Mouse (Mus musculus) T-helper 17 cell (primary cell): ENCODE measurements at regions not wholly inside any gene's neighbourhood (a gene's known extent, or its start where the extent isn't known, plus 50 kb on each side); places are given as distances from the start of the nearest gene placed in this dataset.

Experiments
- in situ Hi-C, 2 experiments: fragments of 300-600 bp; cut with MboI, MseI; formaldehyde crosslinking; loops; 1 replicate in 1 of 2; 2 replicates in 1 of 2; pipeline ENCODE4 v1.15.1; 2025; ENCODE audit warnings: high pct_unique_total_duplicates in 2 of 2

- in situ Hi-C loops, result loop anchor here (5.0 to 25.0 kb wide), 5 partner anchors 82 to 995 kb away; no protein-coding TSS in a partner anchor
Measured at GRCm38 (mm10) chr4:102657244-102657643, 83.9 kb upstream of the Sgip1 start.

- in situ Hi-C loops, result loop anchor here (5.0 to 25.0 kb wide), 5 partner anchors 84 to 996 kb away; no protein-coding TSS in a partner anchor
Measured at GRCm38 (mm10) chr4:102658578-102658977, 82.5 kb upstream of the Sgip1 start.

- in situ Hi-C loops, result loop anchor here in 1 of 2 experiments (5.0 to 25.0 kb wide), 3 partner anchors 54 to 1001 kb away; no protein-coding TSS in a partner anchor
Measured at GRCm38 (mm10) chr4:102663617-102664016, 77.5 kb upstream of the Sgip1 start.

- in situ Hi-C loops, result no loop called here
Measured at GRCm38 (mm10) chr4:102682190-102682589, 58.9 kb upstream of the Sgip1 start.

GRCm38 (mm10) chr4:102685045-102685444 lies 56.1 kb upstream of the Sgip1 start:
- in situ Hi-C loops, result no loop called here

- in situ Hi-C loops, result no loop called here
Measured at GRCm38 (mm10) chr4:102688378-102688777, 52.7 kb upstream of the Sgip1 start.
